Mouse (Mus musculus) ES-Bruce4 (cell line): Measurements from ENCODE around the gene Ccdc158.

Source experiments
- CTCF ChIP-seq: IDR thresholded peaks from one replicate; pipeline ENCODE4 v1.8.1; 2011; ENCODE audit warnings: low read depth, low read length
- POLR2A ChIP-seq: IDR thresholded peaks from one replicate; pipeline ENCODE4 v1.8.1; 2011; ENCODE audit warnings: low read length; ENCODE audit not compliant: insufficient read depth

GRCm38 (mm10) chr5:92656256-92656655 lies 18.8 kb downstream of the Ccdc158 start:
- TF ChIP-seq CTCF (peak; percentile 67), POLR2A (no peak)
